Mouse (Mus musculus) bone marrow macrophage, adult 2 months (primary cell): ENCODE data around the gene Rnf144b.

ENCODE experiments used
- CTCF ChIP-seq: IDR thresholded peaks from 2 replicates; pipeline ENCODE4 v1.5.1; 2012; ENCODE audit warnings: low read depth, mild to moderate bottlenecking, low read length, moderate library complexity
- POLR2A ChIP-seq: IDR thresholded peaks from 2 replicates; pipeline ENCODE4 v1.6.1; 2012; ENCODE audit warnings: mild to moderate bottlenecking, low read depth, low read length, borderline replicate concordance

DNA sequence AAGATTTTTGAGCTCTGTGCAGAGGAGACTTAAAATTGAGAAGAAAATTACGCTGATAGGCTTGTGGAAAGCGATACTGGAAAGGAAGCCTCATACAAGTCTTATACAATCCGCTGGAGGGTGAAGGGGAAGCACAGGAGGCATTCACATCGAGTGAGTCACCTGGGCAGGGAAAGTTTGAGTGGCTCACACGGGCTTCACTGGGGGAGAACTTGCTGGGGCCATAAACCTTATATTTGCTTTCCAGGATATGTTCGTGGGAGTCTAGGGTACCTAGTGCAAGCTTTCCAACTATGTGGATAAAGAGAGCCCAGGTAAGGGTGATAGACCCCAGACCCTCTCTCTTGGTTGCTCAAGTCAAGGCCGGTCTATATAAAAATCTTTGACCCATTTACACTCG lies 150.5 kb downstream of the Rnf144b start:
- TF ChIP-seq CTCF (no peak), POLR2A (no peak)
